Mouse (Mus musculus) heart, embryonic 13.5 days (tissue): ENCODE results near the gene Phlda2. TPM values are rescaled to one million over a fixed set of nuclear protein-coding genes. Genes with fewer than 3 reads are reported as not detected.

Experiments used
- ATAC-seq: fragments of 200-750 bp; cut with Nextera tagmentation; 2 replicates; pipeline ENCODE4 v1.8.0; 2017; ENCODE audit warnings: moderate TSS enrichment; ENCODE audit not compliant: insufficient number of reproducible peaks, low FRiP score, low TSS enrichment; ENCODE audit errors: extremely low read depth
- H3K27ac ChIP-seq: fragments of 300-500 bp; sonication (generic); replicated peaks from 2 replicates; pipeline ENCODE4 v1.5.1; 2015; ENCODE audit warnings: moderate library complexity, mild to moderate bottlenecking, inconsistent platforms
- H3K27me3 ChIP-seq: fragments of 300-500 bp; sonication (generic); replicated peaks from 2 replicates; pipeline ENCODE4 v1.6.1; 2015; ENCODE audit warnings: mild to moderate bottlenecking, inconsistent platforms
- H3K36me3 ChIP-seq: fragments of 300-500 bp; sonication (generic); 2 replicates; pipeline ENCODE4 v1.6.1; 2015; ENCODE audit warnings: mild to moderate bottlenecking, inconsistent platforms
- H3K4me1 ChIP-seq: fragments of 300-500 bp; sonication (generic); 2 replicates; pipeline ENCODE4 v1.6.1; 2015; ENCODE audit warnings: inconsistent platforms
- H3K4me2 ChIP-seq: fragments of 300-500 bp; sonication (generic); 2 replicates; pipeline ENCODE4 v1.6.1; 2015; ENCODE audit warnings: inconsistent platforms, mild to moderate bottlenecking, moderate library complexity
- H3K4me3 ChIP-seq: fragments of 300-500 bp; sonication (generic); 2 replicates; pipeline ENCODE4 v1.5.1; 2015; ENCODE audit warnings: moderate library complexity, mild to moderate bottlenecking, inconsistent platforms
- H3K9ac ChIP-seq: fragments of 300-500 bp; sonication (generic); 2 replicates; pipeline ENCODE4 v1.6.1; 2015; ENCODE audit warnings: inconsistent platforms, mild to moderate bottlenecking, moderate library complexity
- H3K9me3 ChIP-seq: fragments of 300-500 bp; sonication (generic); 2 replicates; pipeline ENCODE4 v1.6.1; 2016; ENCODE audit warnings: inconsistent platforms
- WGBS: fragments of 180-500 bp; shearing (Covaris S2); methylation state at CpG from one replicate; pipeline ENCODE4 v1.1.7; 2015; ENCODE audit warnings: mixed read lengths; 5-methylcytosine and 5-hydroxymethylcytosine counted together
- polyA plus RNA-seq: library from polyadenylated mRNA; unstranded; fragments of >200 nt; fragmentation: Nextera tagmentation; extraction: Ambion mirVana; gene quantifications from 2 replicates; pipeline ENCODE4 v1.2.1, GENCODE M21; 2015

The Phlda2 gene
- polyA plus RNA-seq, 1 experiment from 2014 or later, result 1.2 TPM

- Histone ChIP-seq H3K4me3 (no peak overlapping the region), H3K4me1 (0 out of 2 replicates have a peak, but pooled peaks cover 2% of the 10 kb centered on the region), H3K27ac (no peak overlapping the region), H3K9me3 (no peaks in the 10 kb centered on the region), H3K27me3 (peaks cover 36% of the 10 kb centered on the region), H3K9ac (no peak overlapping the region), H3K4me2 (no peak overlapping the region), H3K36me3 (no peaks in the 10 kb centered on the region)
- 61% methylated on average over 11 of the region's 11 CpGs for WGBS
- ATAC-seq, result no peak
These were observed 27.1 kb downstream of the Phlda2 start for GRCm38 (mm10) chr7:143475876-143476275.

GRCm38 (mm10) chr7:143474811-143475210 lies 28.1 kb downstream of the Phlda2 start:
- H3K36me3 ChIP-seq, result no peaks in the 10 kb centered on the region
- ATAC-seq, result no peak
- 30% methylated on average over 10 of the region's 10 CpGs for WGBS

GRCm38 (mm10) chr7:143473347-143474101 lies 29.4 kb downstream of the Phlda2 start, which contains the start of gene Slc22a18:
Gene Slc22a18, plus strand, starts transcription at chr7:143473736.
- Histone ChIP-seq H3K4me2 (peak within 1 kb of the TSS; percentile 19; the same call in 1 of the 2 replicates), H3K9ac (no peak within 1 kb of the TSS)
- no peak for ATAC-seq

More at GRCm38 (mm10) chr7:143474811-143475210, 28.1 kb downstream of the Phlda2 start:
- Histone ChIP-seq H3K4me1 (peaks cover 3% of the 10 kb centered on the region), H3K4me3 (no peak overlapping the region), H3K9me3 (no peaks in the 10 kb centered on the region), H3K27ac (no peak overlapping the region), H3K4me2 (no peak overlapping the region), H3K27me3 (peaks cover 28% of the 10 kb centered on the region), H3K9ac (no peak overlapping the region)

GRCm38 (mm10) chr7:143469946-143470345 lies 33.0 kb downstream of the Phlda2 start:
- no peak overlapping the region for H3K27ac ChIP-seq
- H3K27me3 ChIP-seq, result peaks cover 17% of the 10 kb centered on the region; the same call in 1 of the 2 replicates
- no peak overlapping the region for H3K4me3 ChIP-seq
- no peaks in the 10 kb centered on the region for H3K9me3 ChIP-seq
- ATAC-seq, result no peak
- H3K4me1 ChIP-seq, result peaks cover 24% of the 10 kb centered on the region
- H3K9ac ChIP-seq, result 0 out of 2 replicates have a peak overlapping the region, but pooled peaks have one; percentile 1
- H3K36me3 ChIP-seq, result no peaks in the 10 kb centered on the region
- 13% methylated on average over 8 of the region's 8 CpGs for WGBS
- no peak overlapping the region for H3K4me2 ChIP-seq

More at GRCm38 (mm10) chr7:143473347-143474101, 29.4 kb downstream of the Phlda2 start, which contains the start of gene Slc22a18:
- 46% methylated on average over 4 of the region's 4 CpGs for WGBS
- Histone ChIP-seq H3K9me3 (no peaks in the 10 kb centered on the region), H3K36me3 (no peaks in the 10 kb centered on the region), H3K27ac (no peak within 1 kb of the TSS), H3K4me3 (no peak within 1 kb of the TSS), H3K27me3 (peaks cover 16% of the 10 kb centered on the region), H3K4me1 (peaks cover 8% of the 10 kb centered on the region)

- no peaks in the 10 kb centered on the region for H3K36me3 ChIP-seq
- no peaks in the 10 kb centered on the region for H3K9me3 ChIP-seq
- H3K9ac ChIP-seq, result no peak overlapping the region; the same call in 1 of the 2 replicates
- peaks cover 40% of the 10 kb centered on the region for H3K4me1 ChIP-seq
- no peak for ATAC-seq
- H3K27ac ChIP-seq, result no peak overlapping the region
- 0 out of 2 replicates have a peak, but pooled peaks cover 13% of the 10 kb centered on the region for H3K27me3 ChIP-seq
- no peak overlapping the region for H3K4me2 ChIP-seq
- H3K4me3 ChIP-seq, result no peak overlapping the region
- WGBS, result 17% methylated on average over 6 of the region's 6 CpGs
These were observed 35.2 kb downstream of the Phlda2 start for GRCm38 (mm10) chr7:143467714-143468113.

- Histone ChIP-seq H3K4me1 (peaks cover 48% of the 10 kb centered on the region), H3K27ac (no peak overlapping the region), H3K9me3 (0 out of 2 replicates have a peak, but pooled peaks cover under 1% of the 10 kb centered on the region), H3K4me2 (no peak overlapping the region), H3K9ac (0 out of 2 replicates have a peak overlapping the region, but pooled peaks have one; percentile 53), H3K27me3 (0 out of 2 replicates have a peak, but pooled peaks cover 13% of the 10 kb centered on the region), H3K36me3 (no peaks in the 10 kb centered on the region), H3K4me3 (no peak overlapping the region)
- no peak for ATAC-seq
- 28% methylated on average over 14 of the region's 14 CpGs for WGBS
These were observed 36.8 kb downstream of the Phlda2 start for GRCm38 (mm10) chr7:143466099-143466677.

- peak overlapping the region; percentile 50 for H3K4me3 ChIP-seq
- H3K27ac ChIP-seq, result peak overlapping the region; percentile 36
- H3K36me3 ChIP-seq, result no peaks in the 10 kb centered on the region
- H3K4me1 ChIP-seq, result peaks cover 54% of the 10 kb centered on the region
- H3K9ac ChIP-seq, result peak overlapping the region; percentile 81
- peaks cover 12% of the 10 kb centered on the region for H3K9me3 ChIP-seq
- peak overlapping the region; percentile 82 for H3K4me2 ChIP-seq
- WGBS, result 16% methylated on average over 50 of the region's 56 CpGs
- H3K27me3 ChIP-seq, result 0 out of 2 replicates have a peak, but pooled peaks cover 13% of the 10 kb centered on the region
- no peak for ATAC-seq
These were observed 38.0 kb downstream of the Phlda2 start for GRCm38 (mm10) chr7:143464811-143465560.

GRCm38 (mm10) chr7:143463865-143464415 lies 39.0 kb downstream of the Phlda2 start:
- 24% methylated on average over 11 of the region's 11 CpGs for WGBS
- H3K4me2 ChIP-seq, result peak overlapping the region; percentile 82
- ATAC-seq, result no peak
- H3K27ac ChIP-seq, result peak overlapping the region; percentile 30; the same call in 1 of the 2 replicates
- peaks cover 21% of the 10 kb centered on the region for H3K9me3 ChIP-seq
- no peaks in the 10 kb centered on the region for H3K36me3 ChIP-seq
- peaks cover 13% of the 10 kb centered on the region; the same call in 1 of the 2 replicates for H3K27me3 ChIP-seq
- H3K4me1 ChIP-seq, result peaks cover 48% of the 10 kb centered on the region
- H3K9ac ChIP-seq, result peak overlapping the region; percentile 81
- no peak overlapping the region for H3K4me3 ChIP-seq

- peaks cover 48% of the 10 kb centered on the region for H3K4me1 ChIP-seq
These were observed 40.4 kb downstream of the Phlda2 start for GRCm38 (mm10) chr7:143462516-143462915.

GRCm38 (mm10) chr7:143461920-143462319 lies 41.0 kb downstream of the Phlda2 start:
- H3K4me2 ChIP-seq, result peak overlapping the region; percentile 79
- WGBS, result 44% methylated on average over 11 of the region's 11 CpGs

More at GRCm38 (mm10) chr7:143462516-143462915, 40.4 kb downstream of the Phlda2 start:
- H3K36me3 ChIP-seq, result peaks cover 3% of the 10 kb centered on the region; the same call in 1 of the 2 replicates
- H3K27me3 ChIP-seq, result peaks cover 13% of the 10 kb centered on the region; the same call in 1 of the 2 replicates
- no peak overlapping the region for H3K27ac ChIP-seq
- H3K4me3 ChIP-seq, result no peak overlapping the region
- ATAC-seq, result no peak
- no peak overlapping the region for H3K4me2 ChIP-seq
- H3K9ac ChIP-seq, result no peak overlapping the region
- peaks cover 21% of the 10 kb centered on the region for H3K9me3 ChIP-seq
- 66% methylated on average over 5 of the region's 5 CpGs for WGBS

More at GRCm38 (mm10) chr7:143461920-143462319, 41.0 kb downstream of the Phlda2 start:
- peak overlapping the region; percentile 72 for H3K9ac ChIP-seq
- peaks cover 10% of the 10 kb centered on the region; the same call in 1 of the 2 replicates for H3K27me3 ChIP-seq
- H3K9me3 ChIP-seq, result peaks cover 21% of the 10 kb centered on the region
- H3K4me1 ChIP-seq, result peaks cover 48% of the 10 kb centered on the region
- peak overlapping the region; percentile 71; the same call in 1 of the 2 replicates for H3K4me3 ChIP-seq
- peak overlapping the region; percentile 72 for H3K27ac ChIP-seq
- peaks cover 3% of the 10 kb centered on the region; the same call in 1 of the 2 replicates for H3K36me3 ChIP-seq
- ATAC-seq, result no peak
